Mouse (Mus musculus) embryo, embryonic 10 days (tissue): Measurements from ENCODE around the gene Trim46.

ENCODE experiments used
- DNase-seq: peaks from one replicate; pipeline ENCODE4 v3.0.0-alpha.2; 2015; ENCODE audit warnings: low spot score

The Trim46 gene

DNA sequence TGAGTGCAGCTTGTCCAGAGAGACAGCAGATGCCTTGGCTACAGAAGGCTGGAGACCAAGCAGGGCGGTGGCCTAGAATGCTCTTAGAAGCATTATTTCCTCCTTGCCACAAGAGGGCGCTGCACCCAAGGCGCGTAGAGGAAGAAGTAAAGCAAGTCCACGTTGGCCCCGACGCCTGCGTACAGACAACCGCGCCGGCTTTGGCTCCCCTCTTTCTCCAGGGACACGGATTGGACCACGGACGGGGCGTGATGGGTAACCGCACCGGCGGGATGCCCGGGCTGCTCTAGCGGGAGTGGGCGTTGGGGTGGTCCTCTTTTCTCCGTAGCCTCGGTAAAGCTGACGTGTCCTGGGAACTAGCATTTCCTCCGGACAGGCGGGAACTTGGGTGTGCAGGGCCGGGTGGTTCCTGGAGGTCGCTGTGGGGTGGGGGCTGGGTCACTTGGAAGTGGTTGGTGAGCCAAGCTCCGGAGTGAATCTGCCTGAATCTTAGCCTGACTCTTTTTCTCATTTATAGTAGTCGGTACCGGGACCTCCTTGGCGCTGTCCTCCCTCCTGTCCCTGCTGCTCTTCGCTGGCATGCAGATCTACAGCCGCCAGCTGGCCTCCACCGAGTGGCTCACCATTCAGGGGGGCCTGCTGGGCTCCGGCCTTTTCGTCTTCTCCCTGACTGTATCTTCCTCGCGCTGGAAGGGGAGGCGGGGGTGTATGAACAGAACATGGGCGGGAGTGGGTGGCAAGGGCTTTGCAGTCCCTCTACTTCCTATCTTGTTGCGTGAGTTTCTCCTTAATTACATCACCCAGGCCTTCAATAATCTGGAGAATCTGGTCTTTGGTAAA, at the start of gene Trim46:
TSS of gene Trim46 (minus strand) at position 49 of the 840 bp plus-strand sequence.
- DNase-seq, result peak; percentile 96

DNA sequence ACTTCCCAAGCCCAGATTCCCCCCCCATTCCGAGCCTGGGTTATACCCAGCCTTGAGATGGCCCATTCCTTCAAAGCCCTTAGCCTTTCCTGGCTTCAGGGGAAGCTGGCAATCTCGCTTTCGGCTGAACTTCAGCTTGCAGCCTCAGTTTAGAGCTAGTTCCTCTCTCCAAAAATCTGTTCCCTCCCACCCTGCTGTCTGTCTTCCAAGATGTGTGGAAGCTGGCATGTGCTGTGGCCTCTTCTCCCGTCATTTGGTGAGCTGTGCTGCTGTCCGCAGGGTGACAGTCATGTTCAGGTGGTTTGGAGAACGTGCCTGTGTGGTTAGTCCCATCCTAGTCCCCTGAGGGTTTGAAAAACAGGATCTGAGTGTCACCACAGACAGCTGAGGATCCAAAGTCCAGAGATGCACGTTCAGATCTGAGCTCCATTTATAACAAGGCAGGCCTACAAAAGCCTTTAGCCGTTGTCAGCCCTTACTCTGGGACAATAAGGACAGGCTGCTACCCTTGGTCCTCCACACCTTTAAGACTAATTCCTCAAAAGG, 49.6 kb upstream of the Trim46 start:
- no peak for DNase-seq

DNA sequence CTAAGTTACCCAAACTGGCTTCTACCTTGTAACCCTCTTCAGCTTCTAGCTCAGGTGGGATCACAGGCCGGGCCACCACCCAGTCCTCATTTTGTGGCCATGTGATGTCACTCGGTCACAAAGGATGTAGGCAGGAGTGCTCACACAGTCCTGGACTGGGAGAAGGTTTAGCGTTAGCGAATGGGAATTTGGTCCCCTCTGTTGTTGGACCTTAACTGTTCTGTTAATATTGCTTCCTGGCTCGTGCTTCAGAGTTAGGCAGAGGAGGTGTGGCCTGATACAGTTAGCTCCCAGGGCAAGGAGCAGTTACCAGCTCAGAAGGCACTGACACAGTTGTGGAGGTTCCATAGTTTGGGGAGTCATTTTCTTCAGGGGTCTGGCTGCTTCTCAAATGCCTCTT, 48.1 kb upstream of the Trim46 start:
- DNase-seq, result no peak

DNA sequence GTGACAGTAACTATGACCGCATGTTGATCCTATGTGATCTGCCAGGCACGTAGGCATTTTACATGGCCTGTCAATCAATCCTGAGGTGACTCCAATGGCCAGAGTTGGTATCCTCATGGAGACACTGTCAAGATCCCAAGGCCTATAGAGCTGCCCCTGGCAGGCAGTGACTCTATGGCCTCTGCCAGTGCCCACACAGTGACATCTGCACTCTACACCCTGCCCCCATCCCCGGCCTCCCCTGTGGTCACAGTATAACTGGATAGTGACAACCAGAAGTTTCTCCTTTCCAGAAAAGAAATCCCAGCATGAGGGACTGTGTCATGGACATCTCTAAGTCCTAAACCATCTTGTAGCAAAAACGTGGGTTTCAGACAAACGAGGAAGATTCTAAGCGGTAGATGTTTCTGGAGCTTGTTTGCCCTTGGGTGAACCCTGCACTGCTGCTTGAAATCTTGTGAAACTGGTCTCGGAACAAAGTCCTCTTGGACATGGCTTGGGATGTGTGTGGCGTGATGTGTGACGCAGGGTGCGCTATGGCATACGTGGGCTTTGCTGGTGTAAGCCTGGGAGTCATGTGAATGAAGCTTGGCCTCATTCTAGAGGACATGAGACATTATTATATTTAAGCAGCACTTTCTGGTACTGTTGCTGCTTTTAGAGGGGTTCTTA, 47.3 kb upstream of the Trim46 start:
- no peak for DNase-seq

DNA sequence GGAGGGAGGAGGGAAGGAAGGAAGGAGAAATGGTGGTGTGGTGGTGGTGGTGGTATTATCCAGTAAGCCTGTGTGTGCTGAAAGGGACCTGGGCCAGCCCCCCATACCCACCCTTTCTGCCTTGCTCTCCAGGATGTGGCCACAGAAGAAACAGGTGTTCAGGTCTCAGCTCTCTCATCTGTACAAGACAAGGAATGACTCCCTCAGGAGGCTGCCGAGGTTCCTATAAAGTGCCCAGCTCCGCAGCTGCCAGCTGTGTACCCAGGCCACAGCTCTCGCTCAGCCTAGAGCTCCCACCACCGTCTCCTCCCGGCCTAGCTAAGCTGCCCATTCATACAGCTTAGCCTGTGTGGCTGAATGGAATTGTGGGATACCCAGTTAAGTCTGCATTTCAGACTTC, 46.2 kb upstream of the Trim46 start:
- DNase-seq, result no peak

DNA sequence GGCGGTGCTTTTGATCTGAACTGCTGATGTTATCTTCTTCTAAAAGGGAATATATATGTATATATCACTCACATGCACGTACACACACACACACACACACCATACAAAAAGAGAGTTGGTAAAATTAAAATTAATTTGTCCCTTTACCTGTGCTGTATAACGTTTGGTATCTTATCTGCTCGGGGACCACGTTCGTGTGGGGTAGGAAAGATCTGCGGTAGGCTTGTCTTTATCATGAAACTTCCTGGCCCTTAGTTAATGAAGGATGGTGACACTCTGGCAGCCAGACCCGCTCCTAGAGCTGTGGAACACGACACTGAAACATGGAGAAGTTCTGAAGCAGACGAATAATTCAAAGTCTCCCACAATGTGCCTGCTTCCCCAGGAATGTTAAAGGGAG, 45.8 kb upstream of the Trim46 start:
- no peak for DNase-seq

DNA sequence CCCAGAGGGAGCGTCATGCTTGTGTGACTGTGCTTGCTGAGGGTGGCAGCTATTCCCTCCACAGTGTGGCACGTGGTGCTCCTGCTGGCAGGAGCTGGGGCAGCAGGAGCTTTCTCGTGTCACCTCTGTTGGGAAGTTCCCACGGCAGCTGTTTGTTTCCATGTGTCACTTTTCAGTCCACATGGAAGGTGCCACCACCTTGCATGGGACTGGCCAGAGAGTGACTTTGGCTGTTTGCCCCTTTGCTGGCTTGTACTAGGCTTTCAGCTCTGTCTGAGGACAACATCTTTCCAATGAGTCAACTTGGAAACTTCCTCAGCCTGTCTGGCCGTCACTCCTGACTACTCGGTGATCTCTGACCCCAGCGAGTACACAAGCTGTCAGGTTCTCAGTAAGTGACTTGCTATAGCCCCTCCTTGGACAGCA, 42.4 kb upstream of the Trim46 start:
- peak; percentile 29 for DNase-seq

DNA sequence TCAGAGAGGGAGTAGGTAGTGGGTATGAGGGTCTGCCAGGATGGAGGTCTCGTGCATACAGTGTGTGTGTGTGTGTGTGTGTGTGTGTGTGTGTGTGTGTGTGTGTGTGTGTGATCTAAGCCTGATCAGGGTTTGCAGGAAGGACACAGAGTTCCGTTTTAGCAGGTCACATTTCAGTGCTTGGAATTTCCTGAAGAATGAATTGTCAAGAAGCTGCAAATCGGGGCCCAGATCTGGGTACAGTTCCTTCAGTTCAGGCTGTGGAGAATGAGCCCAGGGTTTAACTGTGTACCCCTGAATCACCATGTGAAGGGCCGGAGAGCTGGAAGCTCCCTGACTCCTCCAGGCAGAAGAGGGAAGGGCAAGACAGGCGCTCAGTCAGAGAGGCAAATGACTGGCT, 41.2 kb upstream of the Trim46 start:
- no peak for DNase-seq

DNA sequence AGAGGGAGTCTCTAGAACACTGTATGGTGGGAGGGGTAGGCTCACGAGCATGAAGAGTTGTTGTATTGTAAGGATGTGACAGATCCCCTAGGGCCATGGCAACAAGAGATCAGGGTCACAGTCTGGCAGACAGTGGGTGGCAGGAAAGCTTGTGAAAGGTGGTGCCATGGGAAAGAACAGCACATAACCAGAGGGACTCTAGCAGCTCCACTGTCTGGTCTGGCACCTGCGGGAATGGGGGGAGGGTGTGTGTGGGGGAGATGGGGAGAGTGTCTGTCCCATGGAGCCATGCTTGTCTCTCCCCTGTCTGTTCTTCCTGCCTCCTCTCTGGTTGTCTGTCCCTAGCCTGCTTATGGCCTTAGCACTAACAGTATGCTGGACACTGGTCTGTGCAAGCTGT, 39.4 kb upstream of the Trim46 start:
- DNase-seq, result no peak

DNA sequence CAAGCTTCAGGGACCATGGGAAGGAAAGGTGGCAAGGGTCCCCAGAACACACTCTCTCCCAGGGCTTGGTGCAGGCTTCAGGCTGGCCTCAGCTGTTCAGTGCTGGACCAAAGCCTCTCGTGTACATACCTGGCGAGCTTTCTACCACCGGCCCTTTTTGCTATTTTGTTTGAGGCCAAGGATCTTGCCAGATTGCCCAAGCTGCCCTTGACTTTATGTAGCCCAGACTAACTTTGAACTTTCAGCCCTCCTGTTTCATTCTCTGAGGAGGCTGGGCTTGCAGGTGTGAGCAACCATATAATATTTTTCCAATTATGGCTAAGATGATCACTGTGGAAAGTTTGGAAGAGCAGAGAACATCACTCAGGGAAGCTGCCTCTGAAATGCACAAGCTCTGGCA, 38.2 kb upstream of the Trim46 start:
- DNase-seq, result no peak

DNA sequence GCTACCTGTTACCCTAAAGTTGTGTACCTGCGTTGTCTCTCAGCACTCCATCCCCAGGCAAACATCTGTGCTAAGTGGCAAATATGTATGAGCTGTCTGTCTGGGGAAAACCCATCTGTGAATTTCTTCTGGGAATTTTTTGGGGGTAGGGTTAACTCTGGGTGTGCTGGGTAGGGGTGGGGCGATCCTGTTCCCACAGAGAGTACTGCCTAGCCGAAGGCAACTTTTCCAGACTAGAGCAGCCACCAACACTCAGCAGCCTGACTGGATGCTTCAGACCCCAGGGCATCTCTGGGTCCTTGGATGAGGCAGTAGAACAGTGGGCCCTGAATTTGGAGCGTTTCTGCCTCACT, 36.2 kb upstream of the Trim46 start:
- no peak for DNase-seq

DNA sequence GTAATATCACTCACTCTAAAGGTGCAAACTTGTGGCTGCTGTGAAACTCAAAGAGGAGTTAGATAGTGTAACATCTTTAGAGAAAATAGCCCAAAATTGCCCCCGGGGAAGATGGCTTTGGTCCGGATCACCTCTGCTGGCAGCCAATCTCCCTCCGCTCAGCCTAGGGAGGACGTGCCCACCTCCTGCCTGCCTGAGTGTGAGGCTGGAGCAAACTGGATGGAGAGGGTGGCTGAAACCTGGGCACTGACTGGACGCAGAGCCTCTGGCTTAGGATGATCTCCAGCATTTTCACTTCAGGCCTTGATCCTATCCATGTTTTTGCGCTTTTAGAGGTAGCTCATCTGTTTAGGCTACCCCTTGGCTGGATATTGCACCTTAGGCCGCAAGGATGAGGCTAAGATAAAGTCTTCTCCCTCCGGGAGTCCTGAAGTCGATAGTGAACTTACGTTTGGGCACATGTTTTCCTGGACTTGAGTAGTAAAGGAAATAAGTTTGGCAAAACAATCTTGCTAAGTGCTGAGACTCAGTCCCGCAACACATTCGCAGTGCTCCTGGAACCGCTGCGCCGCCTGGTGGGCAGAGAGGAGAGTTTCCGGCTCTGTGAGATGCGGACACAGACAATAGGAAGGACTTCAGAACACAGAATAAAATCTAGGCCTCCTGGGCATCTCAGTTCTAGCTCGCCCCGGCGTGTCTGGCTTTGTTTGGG, 35.6 kb upstream of the Trim46 start:
- peak; percentile 96 for DNase-seq

DNA sequence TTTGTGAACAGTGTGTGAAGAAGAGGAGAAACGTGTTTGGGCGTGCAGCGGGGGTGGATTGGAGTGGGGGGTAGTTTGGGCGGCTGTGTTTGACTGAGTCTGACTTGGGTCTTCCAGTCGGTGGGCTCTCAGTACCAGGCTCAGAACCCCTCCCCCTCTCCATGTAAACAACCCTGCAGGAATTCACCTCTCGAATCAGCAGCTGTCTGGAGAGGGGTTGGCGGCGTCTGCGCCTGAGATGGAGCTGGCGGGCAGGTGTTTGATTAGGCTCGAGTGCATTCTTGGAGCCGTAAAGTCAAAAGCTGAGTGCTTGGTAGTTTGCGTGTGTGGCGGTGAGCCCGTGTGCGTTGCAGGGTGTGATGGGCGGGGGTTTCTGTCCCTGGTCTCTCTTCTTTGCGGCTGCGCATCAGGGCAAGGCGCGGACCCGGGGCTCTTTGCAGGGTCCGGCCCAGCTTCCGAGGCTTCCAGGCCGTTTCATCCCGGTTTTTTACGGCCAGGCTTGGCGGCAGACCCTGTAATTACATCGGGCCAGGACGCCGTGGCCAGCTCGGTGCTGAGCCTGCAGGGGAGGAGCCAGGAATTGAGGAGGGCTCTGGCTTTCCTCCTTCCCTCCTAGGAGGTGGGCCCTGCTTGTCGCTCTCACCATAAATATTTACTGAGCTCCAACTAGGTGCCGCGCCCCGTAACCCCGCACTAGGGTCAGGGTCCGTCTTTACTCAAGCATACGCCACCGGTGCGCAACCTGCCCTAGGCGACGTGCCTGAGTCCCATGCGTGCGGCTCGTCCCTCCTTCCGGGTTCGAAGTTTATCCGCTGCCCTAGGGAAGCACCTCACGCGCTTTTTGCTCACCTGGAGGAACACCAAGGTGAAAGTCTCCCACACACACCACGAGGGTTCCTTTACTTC, 34.8 kb upstream of the Trim46 start, which contains the start of gene Efna1:
TSS of gene Efna1 (minus strand) at position 537 of the 906 bp plus-strand sequence.
- DNase-seq, result peak; percentile 72

DNA sequence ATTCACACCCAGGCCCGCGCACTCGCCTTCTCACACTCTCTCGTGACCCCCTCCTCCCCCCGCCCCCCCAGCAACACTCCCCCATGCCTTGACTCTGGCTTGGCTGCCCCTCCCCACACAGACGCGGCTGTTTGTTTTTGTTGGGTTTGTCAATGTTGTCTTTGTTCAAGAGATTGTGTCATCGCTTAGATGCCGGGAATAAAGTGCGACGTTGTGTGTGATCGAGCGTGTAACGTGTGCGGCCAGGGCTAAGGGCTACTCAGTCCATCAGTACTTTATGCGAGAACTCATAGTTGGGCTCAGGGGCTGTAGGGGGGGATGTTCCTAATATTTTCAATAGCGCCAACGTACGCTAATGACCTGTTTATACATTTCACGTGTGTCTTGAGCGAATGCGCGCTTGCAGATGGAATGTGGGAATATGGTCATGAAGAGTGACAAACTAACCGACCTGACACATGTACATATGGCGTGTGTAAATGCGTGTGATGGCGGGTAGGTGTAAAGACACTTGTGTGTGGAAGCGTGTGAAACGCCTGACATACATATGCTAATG, 34.0 kb upstream of the Trim46 start:
- peak; percentile 63 for DNase-seq

DNA sequence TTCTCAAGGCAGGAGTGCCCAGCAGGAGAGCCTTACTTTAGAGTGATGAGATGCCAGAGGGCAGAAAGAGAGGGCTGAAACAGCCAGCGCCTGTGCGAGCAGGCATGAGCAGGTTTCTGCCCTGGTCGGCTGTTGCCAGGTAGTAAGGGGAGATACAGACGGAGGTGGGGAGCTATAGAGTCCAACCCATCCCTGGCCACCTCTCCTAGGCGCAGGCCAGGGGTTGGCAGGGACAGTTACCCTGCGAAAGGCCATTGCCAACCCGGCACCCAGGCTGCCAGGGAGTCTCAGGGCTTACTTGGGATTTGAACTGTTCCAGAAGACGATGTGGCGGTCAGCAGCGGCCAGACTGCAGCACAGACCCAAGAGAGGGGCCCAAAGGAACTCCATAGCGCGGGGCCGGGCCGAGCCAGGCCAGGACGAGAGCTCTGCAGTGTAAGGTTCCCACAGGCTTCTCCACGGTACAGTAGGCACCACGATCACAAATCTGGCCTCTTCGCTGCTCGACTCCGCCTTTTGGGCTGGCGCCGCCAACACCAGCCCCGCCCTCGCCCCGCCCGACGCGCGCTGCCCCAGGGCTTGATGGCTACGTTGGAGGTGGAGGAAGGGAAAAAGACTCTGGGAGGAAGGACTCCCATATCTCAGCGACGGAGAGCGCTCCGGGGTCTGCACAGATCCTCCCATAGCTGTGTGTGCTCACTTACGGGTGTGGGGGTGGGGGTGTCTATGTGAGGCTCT, 33.2 kb upstream of the Trim46 start:
- peak; percentile 89 for DNase-seq

DNA sequence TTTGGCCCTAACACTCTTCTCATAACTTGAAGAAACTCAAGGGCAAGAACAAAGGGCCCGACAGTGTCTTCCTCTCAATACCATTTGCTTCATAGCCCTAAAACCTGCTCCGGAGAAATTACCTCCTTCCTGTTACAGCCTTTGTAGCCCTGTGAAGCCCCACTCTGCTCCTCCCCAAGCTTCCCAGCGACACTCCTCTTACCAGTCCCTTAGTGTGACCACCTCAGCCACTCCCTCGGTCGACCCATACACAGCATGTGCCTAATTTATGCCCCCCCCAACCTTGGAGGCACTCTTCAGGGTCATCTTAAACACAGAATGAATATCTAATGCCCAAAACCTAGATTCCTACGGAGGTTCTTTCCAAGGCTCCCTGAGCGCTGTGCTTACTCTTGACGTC, 32.5 kb upstream of the Trim46 start:
- DNase-seq, result no peak

DNA sequence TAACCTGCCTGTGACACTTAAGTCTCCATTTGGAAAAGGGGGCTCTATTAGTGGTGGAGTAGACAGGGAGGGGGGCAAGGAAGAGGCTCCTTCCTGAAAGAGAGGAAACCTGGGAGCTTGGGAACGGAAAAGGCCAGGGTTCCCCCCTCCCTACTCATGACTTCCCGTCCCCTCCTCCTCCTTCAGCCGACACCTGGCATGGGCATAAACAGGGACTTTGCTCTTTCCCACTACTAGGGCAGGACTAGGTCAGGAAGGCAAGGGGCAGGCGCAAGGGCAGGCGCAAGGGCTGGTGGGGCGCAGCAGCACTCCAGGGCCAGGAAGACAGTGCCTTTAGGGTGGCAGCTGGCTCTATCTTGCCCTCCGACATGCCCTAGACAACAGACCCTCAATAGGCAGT, 32.0 kb upstream of the Trim46 start:
- DNase-seq, result no peak

DNA sequence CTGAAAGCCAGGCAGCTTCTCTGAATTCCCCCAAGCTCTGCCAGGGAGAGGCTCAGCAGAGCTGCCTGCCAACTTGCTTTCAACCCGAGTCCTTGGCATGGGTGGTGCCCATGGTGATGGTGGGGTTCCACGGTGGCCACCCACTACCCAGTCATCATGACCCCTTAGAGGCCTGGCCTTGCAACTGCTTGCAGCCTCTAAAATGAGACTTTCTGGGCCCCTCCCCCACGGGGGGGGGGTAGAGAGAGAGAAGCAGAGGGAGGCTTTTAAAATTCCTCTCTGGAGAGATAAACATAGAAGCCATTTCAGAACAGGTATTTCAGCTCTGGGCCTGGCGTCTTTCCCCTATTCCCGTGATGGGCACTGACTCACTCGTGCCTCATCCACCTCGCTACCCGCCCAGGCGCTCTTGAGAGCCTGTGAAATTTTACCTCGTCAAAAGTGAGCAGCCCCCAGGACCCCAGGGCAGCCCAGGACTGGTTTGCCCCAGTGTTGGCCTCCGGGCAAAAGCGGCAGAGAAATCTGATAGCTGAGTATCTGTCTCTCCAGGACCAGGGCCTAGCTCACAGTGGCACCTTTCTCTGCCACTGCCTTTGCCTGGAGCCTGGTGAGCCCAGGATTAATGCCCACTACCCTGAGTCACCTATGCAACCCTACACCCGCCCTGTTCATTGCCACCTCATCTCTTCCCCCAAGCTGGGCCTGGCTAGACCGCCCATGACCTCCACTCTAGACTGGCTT, 31.3 kb upstream of the Trim46 start:
- no peak for DNase-seq

DNA sequence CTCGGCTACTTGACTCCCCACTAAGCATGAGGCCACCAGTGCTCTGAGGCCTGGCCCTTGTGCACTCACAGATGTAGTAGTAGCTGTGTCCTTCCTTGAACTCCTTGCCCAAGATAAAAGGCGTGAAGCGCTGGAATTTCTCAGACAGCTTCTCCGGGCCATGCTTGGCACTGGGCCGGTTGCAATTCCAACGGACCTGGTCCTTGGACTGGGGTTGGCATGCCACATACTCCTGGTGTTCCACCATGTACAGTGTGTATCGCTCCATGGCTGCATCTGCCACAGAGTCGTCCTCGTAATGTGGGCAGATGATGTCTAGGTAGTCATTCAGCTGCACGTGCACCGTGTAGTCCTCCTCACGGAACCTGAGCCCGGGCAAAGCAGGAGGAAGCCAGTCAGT, 30.0 kb upstream of the Trim46 start:
- no peak for DNase-seq

DNA sequence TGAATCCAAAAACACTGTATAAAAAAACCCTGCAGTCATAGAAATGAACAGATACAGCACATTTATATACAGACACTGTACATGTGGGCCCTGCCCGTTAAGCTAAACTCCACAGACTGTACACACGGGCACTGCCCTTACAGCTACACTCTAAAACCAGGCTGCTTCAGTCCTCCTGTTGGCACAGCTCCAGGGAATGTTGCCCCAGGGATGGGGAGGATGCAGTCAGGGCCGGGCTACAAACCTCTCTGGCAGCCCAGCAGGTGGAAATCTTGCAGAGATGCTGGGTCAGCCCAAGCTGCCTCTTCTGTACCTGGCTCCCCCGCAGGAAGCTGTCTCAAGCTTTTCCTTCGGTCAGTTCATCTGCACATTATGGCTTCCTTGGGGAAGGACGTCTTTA, 25.7 kb upstream of the Trim46 start:
- no peak for DNase-seq
